Mouse (Mus musculus) MEL (cell line): ENCODE measurements around the gene Thsd7a. TPM values are rescaled to one million over a fixed set of nuclear protein-coding genes. Genes with fewer than 3 reads are reported as not detected.

Experiments
- DNase-seq: peaks from one replicate; pipeline ENCODE4 v3.0.0; 2011; ENCODE audit warnings: low read depth, low spot score
- H3K27ac ChIP-seq: 2 replicates; pipeline ENCODE4 v1.5.1; 2012; ENCODE audit warnings: low read depth, mild to moderate bottlenecking, control low read depth, low read length, moderate library complexity; ENCODE audit not compliant: control insufficient read depth
- H3K27me3 ChIP-seq, 2 experiments: fragments of 150-350 bp in 1 of 2; sonication (generic) in 1 of 2; 2 replicates each; pipeline ENCODE4 v1.6.1; 2012; ENCODE audit warnings: low read length in 2 of 2, mild to moderate bottlenecking in 2 of 2, improper control_type of control experiment in 1 of 2, moderate library complexity in 1 of 2; ENCODE audit not compliant: insufficient read depth in 2 of 2, control insufficient read depth in 1 of 2
- H3K36me3 ChIP-seq, 2 experiments: 2 replicates each; pipeline ENCODE4 v1.6.1; 2012 to 2014; ENCODE audit warnings: low read length in 2 of 2, improper control_type of control experiment in 1 of 2, inconsistent platforms in 1 of 2, mild to moderate bottlenecking in 1 of 2; ENCODE audit not compliant: insufficient read depth in 2 of 2, control insufficient read depth in 1 of 2
- H3K4me1 ChIP-seq, 2 experiments: fragments of 150-350 bp in 1 of 2; sonication (generic) in 1 of 2; 2 replicates each; pipeline ENCODE4 v1.6.1; 2012; ENCODE audit warnings: low read length in 2 of 2, improper control_type of control experiment in 1 of 2, mild to moderate bottlenecking in 1 of 2; ENCODE audit not compliant: insufficient read depth in 2 of 2, control insufficient read depth in 1 of 2
- H3K4me3 ChIP-seq, 2 experiments: fragments of 150-350 bp in 1 of 2; sonication (generic) in 1 of 2; 2 replicates each; pipeline ENCODE4 v1.5.1; 2012; ENCODE audit warnings: low read depth in 2 of 2, low read length in 2 of 2, mild to moderate bottlenecking in 2 of 2, moderate library complexity in 2 of 2, control low read depth in 1 of 2, improper control_type of control experiment in 1 of 2; ENCODE audit not compliant: control insufficient read depth in 1 of 2, insufficient read depth in 1 of 2
- H3K79me2 ChIP-seq: 2 replicates; pipeline ENCODE4 v1.6.1; 2012; ENCODE audit warnings: mild to moderate bottlenecking, low read length, moderate library complexity; ENCODE audit not compliant: control insufficient read depth, poor library complexity, insufficient read depth
- H3K9ac ChIP-seq: 2 replicates; pipeline ENCODE4 v1.6.1; 2012; ENCODE audit warnings: low read depth, mild to moderate bottlenecking, control low read depth, low read length, moderate library complexity; ENCODE audit not compliant: control insufficient read depth, poor library complexity, severe bottlenecking
- H3K9me3 ChIP-seq: fragments of 150-350 bp; sonication (generic); replicated peaks from 2 replicates; pipeline ENCODE4 v1.6.1; 2012; ENCODE audit warnings: mild to moderate bottlenecking, low read length, improper control_type of control experiment, moderate library complexity; ENCODE audit not compliant: insufficient read depth
- CTCF ChIP-seq, 3 experiments: IDR thresholded peaks in 2 of 3; conservative IDR thresholded peaks in 1 of 3; 2 replicates each; pipeline ENCODE4 v1.5.1; 2011 to 2012; ENCODE audit warnings: low read length in 3 of 3, low read depth in 2 of 3, mild to moderate bottlenecking in 2 of 3, improper control_type of control experiment in 1 of 3, inconsistent platforms in 1 of 3, mixed read lengths in 1 of 3, moderate library complexity in 1 of 3; ENCODE audit not compliant: control insufficient read depth in 1 of 3, insufficient read depth in 1 of 3, poor library complexity in 1 of 3, severe bottlenecking in 1 of 3
- E2F4 ChIP-seq: IDR thresholded peaks from 2 replicates; pipeline ENCODE4 v1.6.1; 2011; ENCODE audit warnings: low read depth, low read length, improper control_type of control experiment, borderline replicate concordance
- EP300 ChIP-seq, 2 experiments: IDR thresholded peaks; 2 replicates each; pipeline ENCODE4 v1.6.1; 2011; ENCODE audit warnings: improper control_type of control experiment in 2 of 2, low read length in 2 of 2, low read depth in 1 of 2, mild to moderate bottlenecking in 1 of 2
- GATA1 ChIP-seq: IDR thresholded peaks from 2 replicates; pipeline ENCODE4 v1.6.1; 2011; ENCODE audit warnings: low read depth, low read length, improper control_type of control experiment
- HCFC1 ChIP-seq: IDR thresholded peaks from 2 replicates; pipeline ENCODE4 v1.6.1; 2012; ENCODE audit warnings: low read depth, mild to moderate bottlenecking, inconsistent platforms, low read length, improper control_type of control experiment, moderate library complexity
- JUND ChIP-seq: IDR thresholded peaks from 2 replicates; pipeline ENCODE4 v1.6.1; 2011; ENCODE audit warnings: low read depth, mild to moderate bottlenecking, improper control_type of control experiment, low read length
- MAFK ChIP-seq: IDR thresholded peaks from 2 replicates; pipeline ENCODE4 v1.6.1; 2011; ENCODE audit warnings: low read depth, mild to moderate bottlenecking, low read length, improper control_type of control experiment, borderline replicate concordance
- MEF2A ChIP-seq: IDR thresholded peaks from 2 replicates; pipeline ENCODE4 v1.6.1; 2014; ENCODE audit warnings: low read depth, mild to moderate bottlenecking, inconsistent platforms, low read length, improper control_type of control experiment; ENCODE audit not compliant: poor library complexity, insufficient replicate concordance, severe bottlenecking; ENCODE audit errors: extremely low read depth
- MYB ChIP-seq: IDR thresholded peaks from 2 replicates; pipeline ENCODE4 v1.6.1; 2011; ENCODE audit warnings: mild to moderate bottlenecking, low read depth, low read length, improper control_type of control experiment
- MYC ChIP-seq: IDR thresholded peaks from 2 replicates; pipeline ENCODE4 v1.6.1; 2011; ENCODE audit warnings: low read depth, mild to moderate bottlenecking, low read length, improper control_type of control experiment, moderate library complexity
- POLR2AphosphoS5 ChIP-seq: IDR thresholded peaks from 2 replicates; pipeline ENCODE4 v1.6.1; 2012; ENCODE audit warnings: low read depth, borderline replicate concordance, mild to moderate bottlenecking, inconsistent platforms, low read length, moderate library complexity, mixed read lengths
- RAD21 ChIP-seq: IDR thresholded peaks from 2 replicates; pipeline ENCODE4 v1.6.1; 2011; ENCODE audit warnings: mild to moderate bottlenecking, low read depth, low read length, improper control_type of control experiment
- RCOR1 ChIP-seq: IDR thresholded peaks from 2 replicates; pipeline ENCODE4 v1.6.1; 2012; ENCODE audit warnings: low read depth, mild to moderate bottlenecking, inconsistent platforms, low read length, improper control_type of control experiment
- SIN3A ChIP-seq: IDR thresholded peaks from 2 replicates; pipeline ENCODE4 v1.6.1; 2012; ENCODE audit warnings: low read length, improper control_type of control experiment, inconsistent platforms
- SMC3 ChIP-seq: IDR thresholded peaks from 2 replicates; pipeline ENCODE4 v1.6.1; 2011; ENCODE audit warnings: low read depth, low read length, improper control_type of control experiment
- TAL1 ChIP-seq: IDR thresholded peaks from 2 replicates; pipeline ENCODE4 v1.6.1; 2012; ENCODE audit warnings: mild to moderate bottlenecking, inconsistent platforms, low read length, moderate library complexity, mixed read lengths
- UBTF ChIP-seq: IDR thresholded peaks from 2 replicates; pipeline ENCODE4 v1.6.1; 2012; ENCODE audit warnings: low read depth, mild to moderate bottlenecking, inconsistent platforms, low read length, improper control_type of control experiment, moderate library complexity, borderline replicate concordance; ENCODE audit not compliant: insufficient read depth
- polyA plus RNA-seq, 2 experiments: library from polyadenylated mRNA; stranded (reverse) in 1 of 2; unstranded in 1 of 2; fragments of >175 nt in 1 of 2; fragments of >200 nt in 1 of 2; gene quantifications; 2 replicates each; pipeline versions ENCODE4 v1.2.1 to v1.2.4; 2012; ENCODE audit warnings: low replicate concordance in 2 of 2, low read depth in 1 of 2; ENCODE audit not compliant: insufficient read length in 2 of 2, insufficient read depth in 1 of 2, missing spikeins in 1 of 2
- total RNA-seq: library from RNA; depleted of rRNA; stranded (reverse); fragments of 300-350 nt; gene quantifications from 2 replicates; pipeline ENCODE4 v1.2.3, GENCODE M21; 2012

Gene Thsd7a
- total and polyA plus RNA-seq, 3 experiments, result not detected

GRCm38 (mm10) chr6:12402996-12403395, 346.2 kb downstream of the Thsd7a start (continued):
- TF ChIP-seq MEF2A, result no peak

GRCm38 (mm10) chr6:12397776-12398522, 351.3 kb downstream of the Thsd7a start:
- TF ChIP-seq E2F4 (no peak), JUND (no peak), RCOR1 (no peak), POLR2AphosphoS5 (no peak), UBTF (no peak)
- H3K9ac ChIP-seq, result no peak overlapping the region
- H3K4me3 ChIP-seq, result no peak overlapping the region

DNA sequence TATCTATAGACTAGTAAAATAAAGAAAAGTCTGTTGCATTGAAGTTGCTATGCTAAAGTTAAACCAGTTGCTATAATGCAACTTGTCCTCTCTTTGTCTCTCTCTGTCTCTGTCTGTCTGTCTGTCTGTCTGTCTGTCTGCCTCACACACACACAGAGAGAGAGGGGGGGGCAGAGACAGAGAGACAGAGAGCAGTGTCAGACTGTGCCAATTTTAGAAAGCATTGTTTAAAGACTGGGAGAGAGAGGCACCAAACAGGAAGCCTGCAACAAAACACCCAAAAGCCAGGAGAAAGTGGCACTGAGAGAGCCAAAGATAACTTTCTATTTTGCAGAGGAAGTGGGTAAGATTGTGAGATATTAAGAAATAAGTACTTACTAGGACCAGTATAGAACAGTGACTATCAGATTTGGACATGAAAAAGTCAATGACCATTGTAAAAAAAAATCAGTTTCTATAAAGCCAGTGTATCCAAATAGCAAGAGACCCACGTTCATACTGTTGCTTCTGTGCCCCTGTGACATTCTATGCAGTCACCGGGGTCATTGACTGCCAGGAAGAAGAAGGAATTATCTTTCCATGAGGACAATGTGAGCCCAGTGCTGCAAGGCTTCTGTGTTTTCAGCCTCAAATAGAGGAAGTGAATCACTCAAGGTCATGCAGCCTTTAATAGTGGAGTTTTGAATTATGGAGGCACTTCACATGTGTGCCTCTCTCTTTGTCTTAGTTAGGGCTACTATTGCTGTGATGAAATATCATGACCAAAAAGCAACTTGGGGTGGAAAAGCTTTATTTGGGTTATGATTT, 355.4 kb downstream of the Thsd7a start:
- H3K27ac ChIP-seq, result no peak overlapping the region
- TF ChIP-seq EP300 (IDR thresholded peaks at IDR 0.05; ENCODE audit: low read depth in 1 of 2, low read length in 2 of 2), result no peak
- TF ChIP-seq MAFK, result no peak
- TF ChIP-seq GATA1, result no peak
- no peak for TF ChIP-seq POLR2AphosphoS5
- TF ChIP-seq SMC3, result no peak
- TF ChIP-seq MYB, result no peak
- TF ChIP-seq TAL1, result no peak
- no peak for TF ChIP-seq CTCF (IDR thresholded peaks at IDR 0.05 in 2 of 3, conservative IDR thresholded peaks at IDR 0.05 in 1 of 3; ENCODE audit: control insufficient read depth in 1 of 3, insufficient read depth in 1 of 3, low read depth in 2 of 3, low read length in 3 of 3, poor library complexity in 1 of 3, severe bottlenecking in 1 of 3)
- no peak for TF ChIP-seq MYC
- TF ChIP-seq SIN3A, result no peak
- no peak for TF ChIP-seq HCFC1
- TF ChIP-seq E2F4, result no peak
- no peak for TF ChIP-seq RAD21
- TF ChIP-seq, all 39 proteins: peak for 0
- no peaks in the 10 kb centered on the region for H3K79me2 ChIP-seq
- no peak overlapping the region for H3K9ac ChIP-seq
- no peaks in the 10 kb centered on the region for H3K9me3 ChIP-seq
- H3K4me3 ChIP-seq, result no peak overlapping the region
- DNase-seq, result no peak
- no peaks in the 10 kb centered on the region for H3K27me3 ChIP-seq
- H3K4me1 ChIP-seq, result no peaks in the 10 kb centered on the region
- no peaks in the 10 kb centered on the region for H3K36me3 ChIP-seq

More at GRCm38 (mm10) chr6:12397776-12398522, 351.3 kb downstream of the Thsd7a start:
- no peak overlapping the region for H3K27ac ChIP-seq
- H3K9me3 ChIP-seq, result no peaks in the 10 kb centered on the region
- no peak for DNase-seq
- no peaks in the 10 kb centered on the region for H3K27me3 ChIP-seq
- H3K36me3 ChIP-seq, result no peaks in the 10 kb centered on the region
- H3K79me2 ChIP-seq, result no peaks in the 10 kb centered on the region
- no peaks in the 10 kb centered on the region for H3K4me1 ChIP-seq
